Mouse (Mus musculus) testis, adult 2 months (tissue): ENCODE measurements at regions not wholly inside any gene's neighbourhood (a gene's known extent, or its start where the extent isn't known, plus 50 kb on each side); places are given as distances from the start of the nearest gene placed in this dataset.

Source experiments
- CTCF ChIP-seq: fragments of 200-500 bp; IDR thresholded peaks from 2 replicates; pipeline ENCODE4 v1.5.1; 2012; ENCODE audit warnings: low read depth, mild to moderate bottlenecking, inconsistent platforms, low read length, moderate library complexity; ENCODE audit not compliant: control insufficient read depth, insufficient read depth, insufficient replicate concordance
- POLR2A ChIP-seq: fragments of 200-500 bp; IDR thresholded peaks from 2 replicates; pipeline ENCODE4 v1.6.1; 2012; ENCODE audit warnings: low read depth, mild to moderate bottlenecking, inconsistent platforms, low read length, moderate library complexity; ENCODE audit not compliant: control insufficient read depth

GRCm38 (mm10) chr1:41036940-41037339, 231.5 kb downstream of the Tmem182 start:
- no peak for TF ChIP-seq POLR2A
- TF ChIP-seq CTCF: no peak
